Mouse (Mus musculus): ENCODE data around the gene Orm1. TPM values are rescaled to one million over a fixed set of nuclear protein-coding genes. Genes with fewer than 3 reads are reported as not detected.
"Not testable (repeated sequence)": the region's sequence is repeated elsewhere in the genome, so short reads cannot be mapped to it uniquely, and the experiment has no call there.

The Orm1 gene
- 1.7 TPM in 1 of 3 replicates, not detected in the others for total RNA-seq (2017)

GRCm38 (mm10) chr4:63344295-63344694 lies at the start of gene Orm1:
Gene Orm1 (plus strand): TSS chr4:63344560.
- no peak for ATAC-seq (replicated peaks; ENCODE audit: insufficient number of reproducible peaks, low FRiP score, low TSS enrichment, poor library complexity, severe bottlenecking)

- no peak for ATAC-seq (replicated peaks; ENCODE audit: insufficient number of reproducible peaks, low FRiP score, low TSS enrichment, poor library complexity, severe bottlenecking)
These were observed 48.7 kb upstream of the Orm1 start for GRCm38 (mm10) chr4:63295641-63296040.

- no peak for ATAC-seq (replicated peaks; ENCODE audit: insufficient number of reproducible peaks, low FRiP score, low TSS enrichment, poor library complexity, severe bottlenecking)
These were observed 48.1 kb upstream of the Orm1 start for GRCm38 (mm10) chr4:63296263-63296662.

GRCm38 (mm10) chr4:63296876-63297275 lies 47.5 kb upstream of the Orm1 start:
- ATAC-seq (replicated peaks; ENCODE audit: insufficient number of reproducible peaks, low FRiP score, low TSS enrichment, poor library complexity, severe bottlenecking), result no peak

- ATAC-seq (replicated peaks; ENCODE audit: insufficient number of reproducible peaks, low FRiP score, low TSS enrichment, poor library complexity, severe bottlenecking), result no peak
These were observed 46.2 kb upstream of the Orm1 start for GRCm38 (mm10) chr4:63298191-63298590.

GRCm38 (mm10) chr4:63302641-63303040 lies 41.7 kb upstream of the Orm1 start:
- ATAC-seq (replicated peaks; ENCODE audit: insufficient number of reproducible peaks, low FRiP score, low TSS enrichment, poor library complexity, severe bottlenecking), result no peak

GRCm38 (mm10) chr4:63307175-63308062 lies 36.9 kb upstream of the Orm1 start:
- ATAC-seq (replicated peaks; ENCODE audit: insufficient number of reproducible peaks, low FRiP score, low TSS enrichment, poor library complexity, severe bottlenecking), result 0 out of 2 replicates have a peak, but pooled peaks have one; percentile 41

- ATAC-seq (replicated peaks; ENCODE audit: insufficient number of reproducible peaks, low FRiP score, low TSS enrichment, poor library complexity, severe bottlenecking), result no peak
These were observed 36.0 kb upstream of the Orm1 start for GRCm38 (mm10) chr4:63308316-63308715.

- no peak for ATAC-seq (replicated peaks; ENCODE audit: insufficient number of reproducible peaks, low FRiP score, low TSS enrichment, poor library complexity, severe bottlenecking)
These were observed 34.0 kb upstream of the Orm1 start for GRCm38 (mm10) chr4:63310247-63310855.

GRCm38 (mm10) chr4:63311426-63311825 lies 32.9 kb upstream of the Orm1 start:
- ATAC-seq (replicated peaks; ENCODE audit: insufficient number of reproducible peaks, low FRiP score, low TSS enrichment, poor library complexity, severe bottlenecking), result no peak

GRCm38 (mm10) chr4:63314063-63314462 lies 30.3 kb upstream of the Orm1 start:
- no peak for ATAC-seq (replicated peaks; ENCODE audit: insufficient number of reproducible peaks, low FRiP score, low TSS enrichment, poor library complexity, severe bottlenecking)

GRCm38 (mm10) chr4:63316076-63316746 lies 28.1 kb upstream of the Orm1 start:
- no peak for ATAC-seq (replicated peaks; ENCODE audit: insufficient number of reproducible peaks, low FRiP score, low TSS enrichment, poor library complexity, severe bottlenecking)

- ATAC-seq (replicated peaks; ENCODE audit: insufficient number of reproducible peaks, low FRiP score, low TSS enrichment, poor library complexity, severe bottlenecking), result not testable (repeated sequence)
These were observed 24.8 kb upstream of the Orm1 start for GRCm38 (mm10) chr4:63319566-63319965.

GRCm38 (mm10) chr4:63323275-63323815 lies 21.0 kb upstream of the Orm1 start:
- ATAC-seq (replicated peaks; ENCODE audit: insufficient number of reproducible peaks, low FRiP score, low TSS enrichment, poor library complexity, severe bottlenecking), result no peak

- no peak for ATAC-seq (replicated peaks; ENCODE audit: insufficient number of reproducible peaks, low FRiP score, low TSS enrichment, poor library complexity, severe bottlenecking)
These were observed 11.0 kb upstream of the Orm1 start for GRCm38 (mm10) chr4:63333403-63333802.

GRCm38 (mm10) chr4:63338414-63339076 lies 5.8 kb upstream of the Orm1 start:
- ATAC-seq (replicated peaks; ENCODE audit: insufficient number of reproducible peaks, low FRiP score, low TSS enrichment, poor library complexity, severe bottlenecking), result no peak

- no peak for ATAC-seq (replicated peaks; ENCODE audit: insufficient number of reproducible peaks, low FRiP score, low TSS enrichment, poor library complexity, severe bottlenecking)
These were observed 1.9 kb upstream of the Orm1 start for GRCm38 (mm10) chr4:63342491-63342890.

GRCm38 (mm10) chr4:63343608-63344007 lies 752 bp upstream of the Orm1 start:
- no peak for ATAC-seq (replicated peaks; ENCODE audit: insufficient number of reproducible peaks, low FRiP score, low TSS enrichment, poor library complexity, severe bottlenecking)

GRCm38 (mm10) chr4:63345261-63345660 lies 901 bp downstream of the Orm1 start:
- ATAC-seq (replicated peaks; ENCODE audit: insufficient number of reproducible peaks, low FRiP score, low TSS enrichment, poor library complexity, severe bottlenecking), result no peak
